ENCODE assay signal across 8 mouse cellular contexts in genomic region chr11:69880506-69880852, GRCm38 (mm10). TPM values are rescaled to one million over a fixed set of nuclear protein-coding genes. Genes with fewer than 3 reads are reported as not detected.
DNase-seq lines count a peak whose midpoint lies in the region; ATAC-seq and TF ChIP-seq lines count a peak whose summit lies in the region.

No protein-coding gene starts in this region.

- H3K27ac ChIP-seq in ES-E14 (ENCODE audit: insufficient read depth, low read depth, low read length, poor library complexity, severe bottlenecking), result no peak overlapping the region
- H3K27ac ChIP-seq in heart, embryonic 16.5 days (ENCODE audit: low read length), result peak overlapping the region; percentile 94

- peak overlapping the region; percentile 35; the same call in 1 of the 2 replicates for H3K9ac ChIP-seq in ES-E14 (ENCODE audit: insufficient read depth, low read depth, low read length, poor library complexity, severe bottlenecking)
- peak overlapping the region; percentile 81 for H3K9ac ChIP-seq in heart, embryonic 16.5 days (ENCODE audit: low read length)

- no peaks in the 10 kb centered on the region for H3K27me3 ChIP-seq in heart, embryonic 16.5 days (ENCODE audit: control insufficient read depth, insufficient read depth, low read length)

- peak; percentile 71 for DNase-seq in gastrocnemius, adult 18-20 months (ENCODE audit: low spot score)
- no peak for DNase-seq in gastrocnemius, postnatal 25 days
- DNase-seq in ES-E14 (ENCODE audit: low read depth, low spot score), result peak; percentile 47
- peak; percentile 63 to 64 for DNase-seq in cerebellum, postnatal 36 days
- peak; percentile 36 to 47 for DNase-seq in layer of hippocampus, postnatal 14 days (ENCODE audit: low spot score in 2 of 2)
- peak; percentile 69 for DNase-seq in spleen, adult 12 weeks (ENCODE audit: low spot score)

- WGBS in heart, embryonic 16.5 days, result 0% methylated on average over 18 of the region's 18 CpGs

- H3K4me1 ChIP-seq in ES-E14 (ENCODE audit: control insufficient read depth in 2 of 2, insufficient read depth in 2 of 2, low read length in 2 of 2, poor library complexity in 1 of 2), result peaks cover 4 to 27% of the 10 kb centered on the region in 2 experiments; a peak in 3 of 4 replicates
- peaks cover 23% of the 10 kb centered on the region for H3K4me1 ChIP-seq in heart, embryonic 16.5 days (ENCODE audit: control insufficient read depth, insufficient read depth, low read length)

- peaks cover 3% of the 10 kb centered on the region; the same call in 1 of the 2 replicates for H3K36me3 ChIP-seq in ES-E14 (ENCODE audit: control insufficient read depth, insufficient read depth, low read length, poor library complexity, severe bottlenecking)
- H3K36me3 ChIP-seq in heart, embryonic 16.5 days (ENCODE audit: control insufficient read depth, insufficient read depth), result no peaks in the 10 kb centered on the region

- ATAC-seq in heart, embryonic 16.5 days (replicated peaks; ENCODE audit: extremely low read depth, insufficient read depth, low FRiP score), result peak; percentile 52
- peak; percentile 43 for ATAC-seq in megakaryocyte, adult 5-6 weeks (ENCODE audit: poor library complexity, severe bottlenecking)

- no peaks in the 10 kb centered on the region for H3K9me3 ChIP-seq in ES-E14 (ENCODE audit: control insufficient read depth, insufficient read depth, low read depth, low read length)
- no peaks in the 10 kb centered on the region for H3K9me3 ChIP-seq in heart, embryonic 16.5 days (replicated peaks; ENCODE audit: control insufficient read depth, low read length)

- peak overlapping the region; percentile 51 to 68 for H3K4me3 ChIP-seq in ES-E14 (ENCODE audit: insufficient read depth in 1 of 2, low read depth in 1 of 2, low read length in 2 of 2, poor library complexity in 1 of 2, severe bottlenecking in 1 of 2)
- H3K4me3 ChIP-seq in heart, embryonic 16.5 days (ENCODE audit: low read length), result peak overlapping the region; percentile 69

- in situ Hi-C loops in ES-E14 (cut with MboI; ENCODE audit: low sequenced_read_pairs in 2 of 2, unreplicated experiment in 2 of 2), result no loop called here

- peak overlapping the region; percentile 93 for H3K4me2 ChIP-seq in heart, embryonic 16.5 days (ENCODE audit: low read depth, low read length)

TF ChIP-seq in ES-E14, 5 proteins besides CTCF, POLR2A, EP300 and RAD21:
- TF ChIP-seq CHD2 (IDR thresholded peaks at IDR 0.05; ENCODE audit: low read depth, low read length) (no peak), MAFK (IDR thresholded peaks at IDR 0.05; ENCODE audit: insufficient read depth, low read depth, low read length) (peak; percentile 98)

RNA-seq across cellular contexts. Expression of gene Kctd11, which starts 0.7 kb away (rescaled TPM):
- 1 to 10 TPM; 1.3 to 1.5 TPM for total RNA-seq in gastrocnemius, adult 18-20 months (2021)
- 1 to 10 TPM; 1.7 to 2.2 TPM for total RNA-seq in gastrocnemius, postnatal 25 days (2021)
- 3.1 and 5.4 TPM in 2 replicates for total RNA-seq in ES-E14 (2012; rRNA removed)
- polyA plus RNA-seq in heart, embryonic 16.5 days (2015; fragmentation: Nextera tagmentation; extraction: Ambion mirVana), result 3.9 and 4.3 TPM in 2 replicates
- 1 to 10 TPM; 1.1 to 1.2 TPM for total RNA-seq in layer of hippocampus, postnatal 14 days (2021)
- 2.9 and 3.3 TPM in 2 replicates for total RNA-seq in megakaryocyte, adult 5-6 weeks (2015)
- 3.0 and 3.3 TPM in 2 replicates for total RNA-seq in megakaryocyte, adult 5-6 weeks (2017)

RNA-seq across cellular contexts. Expression of gene Tmem95, which starts 2.7 kb away (rescaled TPM):
- not detected for total RNA-seq in gastrocnemius, adult 18-20 months (2021)
- not detected for total RNA-seq in gastrocnemius, postnatal 25 days (2021)
- total RNA-seq in ES-E14 (2012; rRNA removed), result not detected in 2 replicates
- polyA plus RNA-seq in heart, embryonic 16.5 days (2015; fragmentation: Nextera tagmentation; extraction: Ambion mirVana), result not detected in 2 replicates
- not detected for total RNA-seq in layer of hippocampus, postnatal 14 days (2021)
- total RNA-seq in megakaryocyte, adult 5-6 weeks (2015), result not detected in 2 replicates
- total RNA-seq in megakaryocyte, adult 5-6 weeks (2017), result not detected in 2 replicates

RNA-seq across cellular contexts. Expression of gene Acap1, which starts 14.9 kb away (rescaled TPM):
- under 1 TPM; 0.21 to 0.30 TPM for total RNA-seq in gastrocnemius, adult 18-20 months (2021)
- total RNA-seq in gastrocnemius, postnatal 25 days (2021), result under 1 TPM; 0.26 to 0.38 TPM
- 9.6 and 14.7 TPM in 2 replicates for total RNA-seq in ES-E14 (2012; rRNA removed)
- 10.8 and 19.9 TPM in 2 replicates for polyA plus RNA-seq in heart, embryonic 16.5 days (2015; fragmentation: Nextera tagmentation; extraction: Ambion mirVana)
- under 1 TPM in 1 of 2 experiments, not detected in 1; 0.30 TPM for total RNA-seq in layer of hippocampus, postnatal 14 days (2021)
- total RNA-seq in megakaryocyte, adult 5-6 weeks (2015), result 19.3 and 19.7 TPM in 2 replicates
- total RNA-seq in megakaryocyte, adult 5-6 weeks (2017), result 44.4 and 53.5 TPM in 2 replicates

RNA-seq across cellular contexts. Expression of gene 2810408A11Rik, which starts 20.3 kb away (rescaled TPM):
- total RNA-seq in gastrocnemius, adult 18-20 months (2021), result under 1 TPM; 0.24 to 0.25 TPM
- not detected for total RNA-seq in gastrocnemius, postnatal 25 days (2021)
- 3.3 and 5.7 TPM in 2 replicates for total RNA-seq in ES-E14 (2012; rRNA removed)
- polyA plus RNA-seq in heart, embryonic 16.5 days (2015; fragmentation: Nextera tagmentation; extraction: Ambion mirVana), result 4.1 and 4.4 TPM in 2 replicates
- total RNA-seq in layer of hippocampus, postnatal 14 days (2021), result 1 to 10 TPM; 1.5 to 2.1 TPM
- 1.6 and 2.6 TPM in 2 replicates for total RNA-seq in megakaryocyte, adult 5-6 weeks (2015)
- 1.5 and 1.8 TPM in 2 replicates for total RNA-seq in megakaryocyte, adult 5-6 weeks (2017)

RNA-seq across cellular contexts. Expression of gene Neurl4, which starts 20.4 kb away (rescaled TPM):
- 10 to 100 TPM; 25.9 to 27.4 TPM for total RNA-seq in gastrocnemius, adult 18-20 months (2021)
- 10 to 100 TPM; 25.4 to 26.0 TPM for total RNA-seq in gastrocnemius, postnatal 25 days (2021)
- 66.3 and 98.2 TPM in 2 replicates for total RNA-seq in ES-E14 (2012; rRNA removed)
- 7.4 and 8.7 TPM in 2 replicates for polyA plus RNA-seq in heart, embryonic 16.5 days (2015; fragmentation: Nextera tagmentation; extraction: Ambion mirVana)
- 100 to 1,000 TPM; 108 to 124 TPM for total RNA-seq in layer of hippocampus, postnatal 14 days (2021)
- 7.1 and 9.9 TPM in 2 replicates for total RNA-seq in megakaryocyte, adult 5-6 weeks (2015)
- total RNA-seq in megakaryocyte, adult 5-6 weeks (2017), result 11.9 and 18.9 TPM in 2 replicates
